Mouse (Mus musculus) lung, postnatal 0 days (tissue): Measurements from ENCODE around the gene Pjvk. TPM values are rescaled to one million over a fixed set of nuclear protein-coding genes. Genes with fewer than 3 reads are reported as not detected.

ENCODE experiments used
- ATAC-seq: fragments of 200-750 bp; cut with Nextera tagmentation; 2 replicates; pipeline ENCODE4 v1.8.0; 2017; ENCODE audit warnings: moderate library complexity
- DNase-seq: peaks from one replicate; pipeline ENCODE4 v3.0.0-alpha.2; 2016; ENCODE audit warnings: low spot score
- H3K27ac ChIP-seq: fragments of 300-500 bp; sonication (generic); 2 replicates; pipeline ENCODE4 v1.5.1; 2014; ENCODE audit warnings: antibody characterized with exemption, mild to moderate bottlenecking, low read length, mixed read lengths
- H3K27me3 ChIP-seq: fragments of 300-500 bp; sonication (generic); replicated peaks from 2 replicates; pipeline ENCODE4 v1.6.1; 2014; ENCODE audit warnings: low read length, mixed read lengths; ENCODE audit not compliant: insufficient read depth
- H3K36me3 ChIP-seq: fragments of 300-500 bp; sonication (generic); 2 replicates; pipeline ENCODE4 v1.6.1; 2014; ENCODE audit warnings: low read length, mixed read lengths; ENCODE audit not compliant: insufficient read depth
- H3K4me1 ChIP-seq: fragments of 300-500 bp; sonication (generic); 2 replicates; pipeline ENCODE4 v1.6.1; 2014; ENCODE audit warnings: antibody characterized with exemption, low read depth, low read length, mixed read lengths; ENCODE audit not compliant: insufficient read depth
- H3K4me2 ChIP-seq: fragments of 300-500 bp; sonication (generic); replicated peaks from 2 replicates; pipeline ENCODE4 v1.6.1; 2014; ENCODE audit warnings: low read depth, mild to moderate bottlenecking, low read length, moderate library complexity, mixed read lengths
- H3K4me3 ChIP-seq: fragments of 300-500 bp; sonication (generic); 2 replicates; pipeline ENCODE4 v1.5.1; 2014; ENCODE audit warnings: low read depth, low read length
- H3K9ac ChIP-seq: fragments of 300-500 bp; sonication (generic); replicated peaks from 2 replicates; pipeline ENCODE4 v1.6.1; 2014; ENCODE audit warnings: low read depth, mild to moderate bottlenecking
- H3K9me3 ChIP-seq: fragments of 300-500 bp; sonication (generic); 2 replicates; pipeline ENCODE4 v1.6.1; 2016; ENCODE audit warnings: low read length, mixed read lengths
- CTCF ChIP-seq: IDR thresholded peaks from 2 replicates; pipeline ENCODE4 v1.5.1; 2016; ENCODE audit warnings: antibody characterized with exemption, mild to moderate bottlenecking
- EP300 ChIP-seq: IDR thresholded peaks from 2 replicates; pipeline ENCODE4 v1.6.1; 2016; ENCODE audit warnings: antibody characterized with exemption, mild to moderate bottlenecking, control low read depth
- WGBS: fragments of 180-500 bp; shearing (Covaris S2); extraction: QIAGEN DNeasy Blood & Tissue Kit; methylation state at CpG from one replicate; pipeline ENCODE4 v1.1.7; 2014; 5-methylcytosine and 5-hydroxymethylcytosine counted together
- polyA plus RNA-seq: library from polyadenylated mRNA; unstranded; fragments of >200 nt; fragmentation: Nextera tagmentation; extraction: Ambion mirVana; gene quantifications from 2 replicates; pipeline ENCODE4 v1.2.1, GENCODE M21; 2015

The Pjvk gene
- polyA plus RNA-seq, 1 experiment from 2014 or later = 0.29 TPM

- Histone ChIP-seq H3K4me2 (no peak overlapping the region), H3K36me3 (peaks cover 34% of the 10 kb centered on the region), H3K27me3 (no peaks in the 10 kb centered on the region), H3K27ac (no peak overlapping the region), H3K9me3 (no peaks in the 10 kb centered on the region), H3K4me1 (no peaks in the 10 kb centered on the region), H3K4me3 (no peak overlapping the region), H3K9ac (no peak overlapping the region)
- DNase-seq (no peak), ATAC-seq (no peak)
- TF ChIP-seq CTCF = no peak
- TF ChIP-seq EP300 = no peak
- 85% methylated on average over 3 of the region's 3 CpGs for WGBS
These were observed 38.7 kb downstream of the Pjvk start for GRCm38 (mm10) chr2:76686986-76687385.

- peaks cover 37% of the 10 kb centered on the region for H3K36me3 ChIP-seq
- no peaks in the 10 kb centered on the region for H3K9me3 ChIP-seq
- DNase-seq (no peak), ATAC-seq (no peak)
- H3K27me3 ChIP-seq = no peaks in the 10 kb centered on the region
- H3K4me1 ChIP-seq = no peaks in the 10 kb centered on the region
- H3K9ac ChIP-seq = no peak overlapping the region
- 59% methylated on average over 3 of the region's 3 CpGs for WGBS
- H3K4me3 ChIP-seq = no peak overlapping the region
- no peak overlapping the region for H3K27ac ChIP-seq
- TF ChIP-seq EP300 = no peak
- no peak overlapping the region for H3K4me2 ChIP-seq
These were observed 39.3 kb downstream of the Pjvk start for GRCm38 (mm10) chr2:76687608-76688007.

DNA sequence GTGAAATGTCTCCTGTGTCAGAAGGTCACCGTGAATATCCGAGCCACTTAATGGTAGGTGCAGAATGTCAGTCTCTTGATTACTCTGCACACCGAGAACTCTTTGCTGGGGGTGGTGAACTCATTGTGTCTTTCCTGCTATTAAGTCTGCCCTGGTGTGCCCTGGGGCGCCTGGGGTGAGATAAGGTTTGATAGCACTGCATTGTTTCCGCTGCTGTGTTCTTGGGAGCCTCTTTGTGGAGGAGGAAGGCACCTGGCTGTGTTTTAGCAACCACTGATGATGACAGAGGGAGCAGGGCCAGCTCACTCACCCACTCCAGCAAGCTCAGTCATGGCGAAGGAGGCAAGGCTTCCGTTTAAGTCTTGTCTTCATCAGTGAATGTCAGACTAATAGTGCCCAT is 39.9 kb downstream of the Pjvk start:
- Histone ChIP-seq H3K9ac (no peak overlapping the region), H3K27me3 (no peaks in the 10 kb centered on the region), H3K4me3 (no peak overlapping the region), H3K9me3 (no peaks in the 10 kb centered on the region), H3K27ac (no peak overlapping the region), H3K4me2 (no peak overlapping the region), H3K36me3 (peaks cover 40% of the 10 kb centered on the region), H3K4me1 (no peaks in the 10 kb centered on the region)
- TF ChIP-seq EP300 (no peak), CTCF (no peak)
- ATAC-seq (no peak), DNase-seq (no peak)
- WGBS = 47% methylated on average over 7 of the region's 7 CpGs

DNA sequence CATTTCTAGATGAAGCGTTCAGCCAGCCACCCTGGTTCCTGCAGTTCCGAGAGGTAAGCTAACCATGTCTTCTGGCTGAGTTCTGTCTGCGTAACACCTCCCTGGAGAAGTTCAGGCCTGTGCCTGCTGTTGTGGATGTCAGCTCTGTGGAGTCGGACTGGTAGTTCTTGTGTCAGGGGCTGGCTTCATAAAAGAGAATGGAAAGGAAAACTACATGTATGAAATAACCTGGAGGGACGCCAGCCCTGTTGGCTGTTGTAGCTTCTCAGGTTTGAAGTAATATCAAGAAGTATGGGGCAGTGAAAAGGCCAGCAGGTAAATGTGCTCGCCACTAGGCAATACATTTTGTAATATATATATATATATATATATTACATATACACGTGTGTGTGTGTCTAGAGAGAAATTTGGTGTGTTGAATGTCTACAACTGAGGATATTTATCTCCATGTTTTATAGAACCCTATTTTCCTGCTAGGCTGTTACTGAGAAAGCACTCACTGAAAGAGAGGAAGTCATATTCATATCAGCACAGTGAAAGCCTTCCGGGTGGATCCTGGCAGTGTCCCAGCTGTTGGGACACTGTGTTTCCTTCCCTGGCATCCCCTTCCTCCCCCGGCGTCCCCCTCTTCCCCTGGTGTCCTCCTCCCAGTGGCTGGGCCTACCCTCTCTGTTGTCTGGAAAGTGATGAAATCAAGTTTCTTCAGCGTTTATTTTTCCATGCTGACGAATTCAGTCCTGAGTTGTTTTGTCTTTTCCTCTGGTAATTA is 42.3 kb downstream of the Pjvk start:
- TF ChIP-seq CTCF (no peak), EP300 (peak; percentile 83)
- Histone ChIP-seq H3K36me3 (peaks cover 41% of the 10 kb centered on the region), H3K4me1 (no peaks in the 10 kb centered on the region), H3K4me3 (no peak overlapping the region), H3K4me2 (no peak overlapping the region), H3K27me3 (no peaks in the 10 kb centered on the region), H3K9me3 (no peaks in the 10 kb centered on the region), H3K27ac (peak overlapping the region; percentile 44; the same call in 1 of the 2 replicates), H3K9ac (no peak overlapping the region)
- peak; percentile 87 for DNase-seq
- peak; percentile 96 for ATAC-seq
- WGBS = 52% methylated on average over 12 of the region's 12 CpGs

GRCm38 (mm10) chr2:76693765-76694164 is 45.5 kb downstream of the Pjvk start:
- Histone ChIP-seq H3K9me3 (no peaks in the 10 kb centered on the region), H3K9ac (no peak overlapping the region), H3K4me3 (no peak overlapping the region), H3K4me2 (no peak overlapping the region), H3K27ac (no peak overlapping the region), H3K4me1 (no peaks in the 10 kb centered on the region), H3K27me3 (no peaks in the 10 kb centered on the region), H3K36me3 (peaks cover 15% of the 10 kb centered on the region)
- TF ChIP-seq EP300 (no peak), CTCF (no peak)
- DNase-seq = no peak
- WGBS = 84% methylated on average over 5 of the region's 5 CpGs
- ATAC-seq = no peak

DNA sequence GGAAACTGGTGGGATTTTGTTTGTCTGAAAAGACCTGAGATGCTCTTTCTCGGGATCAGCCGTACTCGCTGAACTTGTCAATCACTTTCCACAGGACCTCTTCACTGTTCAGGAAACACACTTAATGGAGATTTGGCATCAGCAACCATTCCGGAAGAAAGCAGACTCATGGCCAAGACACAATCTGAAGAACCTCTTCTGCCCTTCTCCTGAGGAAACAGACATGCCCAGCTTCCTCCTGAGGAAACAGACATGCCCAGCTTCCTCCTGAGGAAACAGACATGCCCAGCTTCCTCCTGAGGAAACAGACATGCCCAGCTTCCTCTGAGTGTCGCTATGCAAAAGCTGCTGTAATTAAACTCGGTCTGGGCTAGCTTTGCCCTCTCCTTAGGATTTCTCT is 47.0 kb downstream of the Pjvk start:
- no peak overlapping the region for H3K27ac ChIP-seq
- WGBS = 52% methylated on average over 6 of the region's 6 CpGs

More for the DNA sequence above, 47.0 kb downstream of the Pjvk start:
- H3K4me1 ChIP-seq = no peaks in the 10 kb centered on the region
- ATAC-seq (peak; percentile 51), DNase-seq (peak; percentile 37)
- H3K4me3 ChIP-seq = no peak overlapping the region
- TF ChIP-seq EP300 = peak; percentile 58; the same call in 1 of the 2 replicates
- no peak for TF ChIP-seq CTCF
- H3K9me3 ChIP-seq = no peaks in the 10 kb centered on the region
- H3K4me2 ChIP-seq = no peak overlapping the region
- no peaks in the 10 kb centered on the region for H3K27me3 ChIP-seq
- no peak overlapping the region for H3K9ac ChIP-seq
- peaks cover 15% of the 10 kb centered on the region for H3K36me3 ChIP-seq
